Mouse (Mus musculus): ENCODE results near the gene Osgepl1. TPM values are rescaled to one million over a fixed set of nuclear protein-coding genes. Genes with fewer than 3 reads are reported as not detected.
"Not testable (repeated sequence)": the region's sequence is repeated elsewhere in the genome, so short reads cannot be mapped to it uniquely, and the experiment has no call there.

The Osgepl1 gene
- polyA plus RNA-seq, 1 experiment from 2014 or later = 23.0 TPM

DNA sequence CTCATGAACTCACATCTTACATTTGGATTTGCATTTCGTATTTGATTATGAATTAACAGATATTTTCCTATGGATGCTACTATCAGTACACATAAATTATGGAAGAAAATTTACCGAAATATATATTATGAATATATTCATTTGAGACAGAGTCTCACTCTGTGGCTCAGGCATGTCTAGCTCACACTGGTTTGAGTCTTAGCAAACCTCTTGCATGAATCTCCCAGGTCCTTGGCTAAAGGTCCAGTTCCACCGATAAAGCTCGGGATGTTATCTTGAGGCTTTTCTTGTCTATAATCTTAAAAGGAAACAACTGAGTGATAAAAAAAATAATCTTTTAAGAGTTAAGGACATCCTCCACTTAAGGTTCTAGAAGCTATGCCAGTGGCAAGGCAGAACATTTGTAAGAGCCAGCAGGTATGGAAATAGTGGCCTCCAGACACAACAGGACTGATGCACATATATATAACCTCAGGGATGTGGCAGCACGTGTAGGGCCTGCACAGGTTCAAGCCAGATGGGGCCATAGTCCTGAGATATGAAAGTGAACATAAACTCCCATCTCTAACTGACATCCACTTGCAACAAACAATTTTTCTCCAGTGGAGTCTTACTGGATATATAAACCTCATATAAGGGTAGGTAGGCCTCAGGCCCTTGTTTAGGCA, 11.5 kb downstream of the Osgepl1 start:
- Histone ChIP-seq H3K9ac (no peak overlapping the region), H3K36me3 (peaks cover 12% of the 10 kb centered on the region), H3K4me2 (replicated peaks) (no peak overlapping the region), H3K27ac (no peak overlapping the region), H3K27me3 (no peaks in the 10 kb centered on the region), H3K4me3 (no peak overlapping the region), H3K9me3 (no peaks in the 10 kb centered on the region), H3K4me1 (no peaks in the 10 kb centered on the region)
- 97% methylated on average over 5 of the region's 5 CpGs for WGBS
- no peak for ATAC-seq (ENCODE audit: insufficient number of reproducible peaks, insufficient read depth, low FRiP score, low TSS enrichment)

DNA sequence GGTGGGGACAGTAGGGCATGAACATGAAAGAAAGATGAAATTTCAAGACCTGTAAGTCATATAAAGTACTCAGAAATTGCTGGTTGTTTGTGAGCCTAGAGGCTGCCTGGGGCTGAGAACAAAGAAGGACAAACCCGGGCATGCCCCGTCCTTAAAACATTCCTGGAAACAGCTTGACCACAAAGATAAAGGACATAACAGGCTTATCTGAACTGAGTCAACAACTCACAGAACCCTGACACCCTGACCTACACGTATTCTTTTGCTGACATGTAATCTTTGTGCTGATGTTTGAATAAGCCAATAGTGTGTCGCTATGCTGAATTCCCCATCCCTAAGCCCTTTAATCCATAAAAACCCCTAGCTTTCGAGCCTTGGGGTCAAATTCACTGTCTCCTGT, 20.1 kb downstream of the Osgepl1 start:
- H3K36me3 ChIP-seq; ATAC-seq (ENCODE audit: insufficient number of reproducible peaks, insufficient read depth, low FRiP score, low TSS enrichment); H3K9me3 ChIP-seq; H3K27me3 ChIP-seq; H3K9ac ChIP-seq; H3K4me3 ChIP-seq; H3K4me1 ChIP-seq; H3K27ac ChIP-seq; H3K4me2 ChIP-seq (replicated peaks): not testable (repeated sequence)
- 83% methylated on average over 5 of the region's 5 CpGs for WGBS

DNA sequence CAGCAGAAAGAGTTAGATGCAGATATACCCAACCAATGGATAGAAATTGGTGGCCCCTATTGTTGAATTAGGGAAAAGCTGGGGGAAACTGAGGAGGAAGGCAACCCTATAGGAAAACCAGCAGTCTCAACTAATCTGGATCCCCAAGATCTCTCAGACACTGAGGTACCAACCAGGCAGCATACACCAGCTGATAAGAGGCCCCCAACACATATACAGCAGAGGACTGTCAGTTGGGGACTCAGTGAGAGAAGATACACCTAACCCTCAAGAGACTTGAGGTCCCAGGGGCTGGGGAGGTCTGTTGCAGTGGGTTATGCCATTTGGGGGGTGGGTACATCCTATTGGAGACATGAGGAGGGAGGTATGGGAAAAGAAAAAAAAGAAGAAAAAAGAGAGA, 22.0 kb downstream of the Osgepl1 start:
- H3K4me1 ChIP-seq = no peaks in the 10 kb centered on the region

DNA sequence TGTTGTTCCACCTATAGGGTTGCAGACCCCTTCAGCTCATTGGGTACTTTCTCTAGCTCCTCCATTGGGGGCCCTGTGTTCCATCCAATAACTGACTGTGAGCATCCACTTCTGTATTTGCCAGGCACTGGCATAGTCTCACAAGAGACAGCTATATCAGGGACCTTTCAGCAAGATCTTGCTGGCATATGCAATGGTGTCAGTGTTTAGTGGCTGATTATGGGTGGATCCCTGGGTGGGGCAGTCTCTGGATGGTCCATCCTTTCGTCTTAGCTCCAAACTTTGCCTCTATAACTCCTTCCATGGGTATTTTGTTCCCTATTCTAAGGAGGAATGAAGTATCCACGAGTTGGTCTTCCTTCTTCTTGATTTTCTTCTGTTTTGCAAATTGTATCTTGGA, 24.0 kb downstream of the Osgepl1 start:
- H3K9ac ChIP-seq; H3K4me3 ChIP-seq; H3K27me3 ChIP-seq; H3K9me3 ChIP-seq; ATAC-seq (ENCODE audit: insufficient number of reproducible peaks, insufficient read depth, low FRiP score, low TSS enrichment); H3K27ac ChIP-seq; H3K4me2 ChIP-seq (replicated peaks); H3K4me1 ChIP-seq: not testable (repeated sequence)
- H3K36me3 ChIP-seq = peaks cover 19% of the 10 kb centered on the region
- WGBS = 71% methylated on average over 2 of the region's 2 CpGs

More for the DNA sequence above, 22.0 kb downstream of the Osgepl1 start:
- no peaks in the 10 kb centered on the region for H3K27me3 ChIP-seq
- H3K9me3 ChIP-seq = no peaks in the 10 kb centered on the region
- H3K4me3 ChIP-seq = no peak overlapping the region
- no peak for ATAC-seq (ENCODE audit: insufficient number of reproducible peaks, insufficient read depth, low FRiP score, low TSS enrichment)
- no peak overlapping the region for H3K27ac ChIP-seq
- H3K9ac ChIP-seq = no peak overlapping the region
- H3K36me3 ChIP-seq = peaks cover 3% of the 10 kb centered on the region
- H3K4me2 ChIP-seq (replicated peaks) = no peak overlapping the region

DNA sequence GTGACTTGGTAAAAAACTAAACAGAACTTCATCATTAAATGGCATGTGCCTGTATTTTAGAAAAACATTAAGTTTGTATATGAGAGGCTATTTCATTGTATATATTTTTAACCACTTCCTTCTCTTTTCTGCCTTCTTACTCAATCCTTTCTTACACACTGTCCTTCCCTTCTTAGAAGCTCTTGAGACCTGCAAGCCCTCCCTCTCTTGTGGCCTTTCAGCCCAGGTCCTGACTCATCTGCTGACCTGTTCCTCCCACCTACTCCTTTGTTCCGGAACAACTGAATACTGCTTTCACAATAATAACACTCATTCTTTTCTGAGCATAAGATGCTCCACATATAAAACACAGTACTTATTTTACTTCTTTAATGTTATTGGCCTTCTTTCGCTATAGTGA, 27.6 kb downstream of the Osgepl1 start:
- Histone ChIP-seq H3K36me3 (peaks cover 47% of the 10 kb centered on the region), H3K27ac (no peak overlapping the region), H3K4me1 (no peaks in the 10 kb centered on the region), H3K4me2 (replicated peaks) (no peak overlapping the region), H3K4me3 (no peak overlapping the region), H3K9me3 (peaks cover 4% of the 10 kb centered on the region; the same call in 1 of the 2 replicates), H3K9ac (no peak overlapping the region), H3K27me3 (no peaks in the 10 kb centered on the region)
- WGBS = 98% methylated on average over 2 of the region's 2 CpGs
- ATAC-seq (ENCODE audit: insufficient number of reproducible peaks, insufficient read depth, low FRiP score, low TSS enrichment) = no peak

DNA sequence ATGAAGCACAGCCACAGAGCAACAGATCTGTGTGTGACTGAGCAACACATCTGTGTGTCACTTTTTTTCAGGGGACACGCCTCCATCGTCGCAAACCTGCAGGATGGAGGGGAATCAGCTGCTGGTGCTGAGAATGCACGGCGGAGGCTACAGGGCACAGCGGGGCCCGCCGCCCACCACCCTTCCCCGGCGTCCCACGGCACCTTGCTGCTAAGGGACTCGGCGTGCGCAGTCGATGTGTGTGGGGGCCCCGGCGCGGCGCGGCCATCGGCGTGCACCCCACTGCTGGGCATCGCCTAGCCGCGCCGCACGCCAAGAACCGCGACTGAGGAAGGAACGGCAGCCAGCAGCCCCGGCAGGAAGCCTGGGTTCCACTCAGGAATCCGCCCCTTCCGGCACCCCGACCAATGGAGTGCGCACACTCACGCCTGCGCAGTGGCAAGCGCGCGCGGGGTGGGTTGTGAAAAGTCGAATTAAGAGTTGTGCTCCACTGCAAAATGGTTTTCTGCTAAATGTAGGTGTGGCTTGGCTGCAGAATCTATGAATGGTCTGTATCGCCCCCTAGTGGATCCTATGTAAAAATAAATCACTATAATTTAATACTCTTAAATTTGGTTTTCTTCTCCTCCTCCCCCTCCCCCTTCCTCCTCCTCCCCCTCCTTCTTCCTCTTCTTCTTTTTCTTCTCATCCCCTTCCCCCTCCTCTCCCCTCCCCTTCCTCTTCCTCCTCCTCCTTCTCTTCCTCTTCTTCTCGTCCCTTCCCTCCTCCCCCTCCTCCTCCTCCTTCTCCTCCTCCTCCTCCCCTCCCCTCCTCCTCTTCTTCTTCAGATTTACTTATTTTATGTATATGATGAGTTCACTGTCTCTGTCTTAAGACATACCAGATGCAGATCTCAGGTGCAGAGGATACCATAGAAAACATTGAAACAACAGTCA, 39.2 kb downstream of the Osgepl1 start, which contains the start of the genes Asdurf, Gm28551 and Asnsd1:
TSS of gene Asdurf (minus strand) at position 293 of the 935 bp plus-strand sequence.
TSS of gene Gm28551 (minus strand) at position 341 of the 935 bp plus-strand sequence.
TSS of gene Asnsd1 (minus strand) at position 426 of the 935 bp plus-strand sequence.
- peak within 1 kb of the TSS; percentile 83 for H3K4me3 ChIP-seq
- 0% methylated on average over 43 of the region's 44 CpGs for WGBS
- no peaks in the 10 kb centered on the region for H3K9me3 ChIP-seq
- ATAC-seq (ENCODE audit: insufficient number of reproducible peaks, insufficient read depth, low FRiP score, low TSS enrichment) = peak; percentile 99
- peak within 1 kb of the TSS; percentile 88 for H3K9ac ChIP-seq
- H3K27me3 ChIP-seq = no peaks in the 10 kb centered on the region
- peak within 1 kb of the TSS; percentile 84 for H3K27ac ChIP-seq
- H3K4me1 ChIP-seq = peaks cover 8% of the 10 kb centered on the region; the same call in 1 of the 2 replicates
- peaks cover 15% of the 10 kb centered on the region for H3K36me3 ChIP-seq
- peak within 1 kb of the TSS; percentile 43 for H3K4me2 ChIP-seq (replicated peaks)

DNA sequence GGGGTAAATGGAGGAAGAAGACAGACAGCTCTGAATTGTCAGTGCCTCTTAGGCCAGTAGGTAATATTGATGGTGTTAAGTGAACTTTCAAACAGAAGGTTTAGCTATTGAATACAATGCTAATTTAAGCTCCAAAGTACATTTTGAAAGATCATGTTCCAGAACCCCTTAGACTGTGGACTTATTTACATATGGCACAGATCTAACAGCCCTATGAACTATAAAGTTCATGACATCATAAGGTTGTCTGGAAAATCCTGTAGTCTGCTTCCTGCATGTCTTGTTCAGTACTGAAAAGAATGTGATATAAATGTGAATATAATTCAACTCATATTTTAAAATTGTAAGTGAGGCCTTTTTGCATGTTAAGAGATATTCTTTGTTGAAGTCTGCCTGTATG, 45.6 kb downstream of the Osgepl1 start:
- H3K27me3 ChIP-seq = no peaks in the 10 kb centered on the region

More for the DNA sequence above, 45.6 kb downstream of the Osgepl1 start:
- Histone ChIP-seq H3K36me3 (no peaks in the 10 kb centered on the region), H3K27ac (no peak overlapping the region), H3K4me3 (no peak overlapping the region), H3K4me2 (replicated peaks) (no peak overlapping the region), H3K9me3 (no peaks in the 10 kb centered on the region), H3K4me1 (no peaks in the 10 kb centered on the region), H3K9ac (no peak overlapping the region)
- ATAC-seq (ENCODE audit: insufficient number of reproducible peaks, insufficient read depth, low FRiP score, low TSS enrichment) = no peak

Other genes starting within 250 kb of the Osgepl1 start
- gene 1700019A02Rik, start 126.0 kb upstream of the Osgepl1 start, polyA plus RNA-seq (2016; fragmentation: Nextera tagmentation; extraction: Ambion mirVana) = not detected in 2 replicates
- gene Pms1, start 16.6 kb upstream of the Osgepl1 start, polyA plus RNA-seq (2016; fragmentation: Nextera tagmentation; extraction: Ambion mirVana) = 24.2 and 25.3 TPM in 2 replicates
- gene Ormdl1, start 16.5 kb upstream of the Osgepl1 start, polyA plus RNA-seq (2016; fragmentation: Nextera tagmentation; extraction: Ambion mirVana) = 46.2 and 47.0 TPM in 2 replicates
- gene Gm28778, start 16.5 kb upstream of the Osgepl1 start, polyA plus RNA-seq (2016; fragmentation: Nextera tagmentation; extraction: Ambion mirVana) = not detected in 2 replicates
- gene Asdurf, start 39.0 kb downstream of the Osgepl1 start, polyA plus RNA-seq (2016; fragmentation: Nextera tagmentation; extraction: Ambion mirVana) = not detected in 2 replicates
- gene Gm28551, start 39.0 kb downstream of the Osgepl1 start, polyA plus RNA-seq (2016; fragmentation: Nextera tagmentation; extraction: Ambion mirVana) = 0.63 and 1.2 TPM in 2 replicates
- gene Asnsd1, start 39.1 kb downstream of the Osgepl1 start, polyA plus RNA-seq (2016; fragmentation: Nextera tagmentation; extraction: Ambion mirVana) = 83.5 and 91.9 TPM in 2 replicates

All from embryonic facial prominence, embryonic 12.5 days (tissue).